Mouse (Mus musculus) megakaryocyte, adult 5-6 weeks (primary cell): ENCODE data around the gene Mta3. TPM values are rescaled to one million over a fixed set of nuclear protein-coding genes. Genes with fewer than 3 reads are reported as not detected.
"Not testable (repeated sequence)": the region's sequence is repeated elsewhere in the genome, so short reads cannot be mapped to it uniquely, and the experiment has no call there.

Experiments used
- ATAC-seq: 2 replicates; pipeline ENCODE4 v1.8.0; 2016; ENCODE audit warnings: mild to moderate bottlenecking, inconsistent platforms; ENCODE audit not compliant: poor library complexity, severe bottlenecking
- total RNA-seq, 2 experiments: library from RNA; stranded (forward) in 1 of 2; stranded (reverse) in 1 of 2; fragments of 153-499, 151-499 nt in 1 of 2; fragments of 221-1000, 200-1000 nt in 1 of 2; gene quantifications; 2 replicates each; pipeline versions ENCODE4 v1.2.3 to v1.2.4; 2015 to 2017

Gene Mta3
- total RNA-seq, 2 experiments from 2014 or later: 65.7 to 79.2 TPM

DNA sequence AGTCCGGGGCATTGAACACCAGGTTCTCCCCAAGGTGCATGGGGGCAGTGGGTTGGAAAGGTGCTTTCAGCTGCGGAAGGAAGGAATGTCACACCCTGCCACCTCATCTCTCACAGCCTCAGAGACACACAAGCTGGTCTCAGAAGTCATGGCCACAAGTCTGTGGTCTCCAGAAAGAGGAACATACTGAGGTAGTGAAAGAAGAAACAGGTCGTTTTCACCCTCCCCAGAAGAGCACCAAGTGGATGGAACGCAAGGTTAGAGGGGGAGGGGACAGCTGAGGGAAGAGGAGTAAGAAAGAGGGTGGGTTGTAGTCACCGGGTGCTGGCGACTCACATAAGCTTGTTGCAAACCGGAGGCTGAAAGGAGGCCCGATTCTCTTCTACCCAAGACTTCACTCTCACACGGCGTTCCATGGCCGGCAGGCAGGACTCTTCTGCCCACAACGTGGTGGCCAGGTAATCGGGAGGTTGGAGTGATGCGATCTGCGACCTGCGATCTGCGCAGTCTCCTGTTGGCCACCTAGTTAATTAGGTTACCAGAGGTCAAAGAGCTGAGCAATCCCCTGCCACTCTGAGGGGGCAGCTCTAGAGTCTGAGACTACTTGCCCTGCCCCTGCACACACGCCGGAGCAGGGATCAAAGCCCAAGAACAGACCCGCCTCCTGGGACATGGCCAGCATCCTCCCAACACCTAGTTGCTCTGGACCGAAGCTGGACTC lies 140.5 kb downstream of the Mta3 start:
- peak; percentile 70 for ATAC-seq

DNA sequence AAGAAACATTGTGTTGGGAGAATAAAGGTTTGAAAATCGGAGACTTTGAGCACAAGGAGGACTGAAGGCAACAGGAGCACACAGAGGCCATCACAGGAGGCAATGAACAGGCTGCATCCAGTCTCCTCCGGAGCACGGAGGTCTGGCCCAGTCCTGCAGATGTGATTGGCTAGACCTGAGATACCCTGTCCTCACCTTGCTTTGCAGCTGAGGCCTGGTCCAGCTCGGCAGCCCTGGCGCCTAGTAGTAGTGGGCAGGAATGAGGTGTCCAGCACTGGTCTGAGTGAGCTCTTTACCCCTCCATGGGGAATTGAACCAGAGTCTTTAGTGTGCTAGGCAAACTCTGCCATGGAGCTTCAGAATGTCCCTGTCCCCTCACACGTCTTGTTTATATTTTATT lies 141.1 kb downstream of the Mta3 start:
- ATAC-seq: no peak

- ATAC-seq: peak; percentile 49
These were observed 141.9 kb downstream of the Mta3 start, which contains the start of gene Haao for GRCm38 (mm10) chr17:83847815-83848214. TSS of gene Haao (minus strand) at chr17:83847963.

DNA sequence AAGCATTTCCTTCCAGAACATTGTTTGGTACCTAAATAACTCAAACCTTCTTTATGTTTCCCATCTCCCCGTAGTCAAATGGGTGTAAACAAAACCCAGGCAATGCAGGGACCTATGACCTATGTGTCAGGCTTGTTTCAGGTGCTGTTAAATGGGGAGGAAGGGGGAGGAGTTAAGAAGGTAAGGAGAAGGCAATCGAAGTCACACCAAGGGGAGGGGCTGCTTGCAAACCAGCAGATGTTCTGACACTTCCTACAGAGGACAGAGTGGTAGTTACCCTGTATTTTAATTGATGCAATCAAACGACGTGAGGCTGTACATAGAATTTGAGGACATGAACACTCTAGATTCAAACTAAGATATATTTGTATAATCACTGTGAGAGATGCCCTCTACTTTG lies 142.5 kb downstream of the Mta3 start:
- ATAC-seq: no peak

DNA sequence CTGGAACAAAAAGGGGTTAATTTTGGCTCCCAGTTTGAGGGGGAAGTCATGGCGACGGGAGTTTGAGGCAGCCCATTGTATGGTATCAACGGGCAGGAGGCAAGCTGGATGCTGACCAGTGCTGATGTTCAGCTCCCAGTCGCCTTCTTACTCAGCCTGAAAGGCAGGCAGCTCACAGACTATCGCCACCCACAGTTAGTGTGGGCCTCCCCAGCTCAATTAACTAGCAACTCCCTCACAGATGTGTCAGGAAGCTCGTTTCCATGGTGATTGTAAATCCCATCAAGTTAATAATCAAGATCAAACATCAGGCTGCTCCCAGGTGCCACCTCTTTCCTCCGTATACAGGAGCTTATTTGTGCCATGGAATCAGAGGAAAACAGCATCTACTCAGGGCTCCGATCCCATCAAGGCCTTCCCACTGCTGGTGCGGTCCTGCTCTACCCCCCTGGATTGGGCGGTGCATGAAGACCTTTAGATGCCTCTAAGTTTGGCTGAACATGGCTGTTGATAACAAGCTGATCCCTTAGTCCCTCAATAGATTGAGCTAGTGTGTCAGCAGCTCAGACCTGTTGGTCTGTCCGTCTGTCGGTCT lies 143.2 kb downstream of the Mta3 start:
- ATAC-seq: no peak

GRCm38 (mm10) chr17:83849717-83850116 lies 143.8 kb downstream of the Mta3 start:
- no peak for ATAC-seq

DNA sequence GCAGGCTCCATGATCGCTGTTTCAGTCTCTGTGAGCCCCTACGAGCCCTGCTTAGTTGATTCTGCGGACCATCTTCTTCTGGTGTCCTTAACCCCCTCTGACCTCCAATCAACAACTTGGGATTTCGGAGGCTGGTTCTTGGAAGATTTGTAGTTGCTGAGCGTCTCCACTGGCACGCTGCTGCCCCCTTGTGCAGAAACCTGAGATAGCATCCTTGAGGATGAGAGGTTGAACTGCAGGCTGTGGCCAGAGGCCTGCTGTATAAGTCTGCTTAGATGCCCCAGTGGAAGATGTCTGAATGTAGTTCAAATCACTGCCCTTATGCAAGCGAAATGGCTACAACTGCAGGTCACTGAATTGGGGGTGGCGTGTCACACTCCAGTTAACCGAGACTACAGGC lies 144.5 kb downstream of the Mta3 start:
- ATAC-seq: peak; percentile 49

- ATAC-seq: no peak
These were observed 144.9 kb downstream of the Mta3 start for GRCm38 (mm10) chr17:83850864-83851263.

DNA sequence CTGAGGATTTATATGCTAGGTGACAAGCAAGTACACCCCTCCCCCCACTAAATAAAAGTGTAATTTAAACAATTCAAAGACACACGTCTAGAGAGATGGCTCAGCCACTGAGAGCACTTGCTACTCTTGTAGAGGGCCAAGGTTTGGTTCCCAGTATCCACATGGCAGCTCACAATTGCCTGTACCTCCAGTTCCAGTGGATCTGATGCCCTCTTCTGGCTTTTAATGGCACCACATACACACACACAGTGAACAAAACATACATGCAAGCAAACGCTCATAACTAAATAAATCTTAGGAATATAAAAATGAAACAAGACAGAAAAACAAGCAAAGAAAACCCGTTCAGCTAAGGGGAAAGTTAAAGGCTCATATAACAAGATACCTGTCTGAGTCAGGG lies 147.9 kb downstream of the Mta3 start:
- ATAC-seq: no peak

GRCm38 (mm10) chr17:83854284-83854918 lies 148.4 kb downstream of the Mta3 start:
- peak; percentile 74 for ATAC-seq

GRCm38 (mm10) chr17:83858413-83858812 lies 152.4 kb downstream of the Mta3 start:
- no peak for ATAC-seq

DNA sequence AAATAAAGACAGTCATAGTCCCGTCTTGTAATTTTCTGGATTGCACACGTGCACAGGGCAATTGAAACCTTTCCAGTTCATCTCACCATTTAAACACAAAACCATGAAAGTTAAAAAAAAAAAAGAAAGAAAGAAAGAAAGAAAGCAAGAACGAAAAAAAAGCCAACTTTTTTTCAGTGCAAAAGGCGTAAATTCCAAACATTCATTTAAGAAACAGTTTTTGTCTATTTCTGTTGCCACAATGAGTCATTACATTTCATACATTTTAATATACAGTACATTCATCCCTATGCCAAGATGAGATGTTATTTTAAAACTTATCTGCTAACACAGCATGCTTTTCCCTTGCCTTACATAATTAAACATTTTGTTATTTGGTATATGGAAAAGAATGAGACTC lies 153.7 kb downstream of the Mta3 start:
- no peak for ATAC-seq

DNA sequence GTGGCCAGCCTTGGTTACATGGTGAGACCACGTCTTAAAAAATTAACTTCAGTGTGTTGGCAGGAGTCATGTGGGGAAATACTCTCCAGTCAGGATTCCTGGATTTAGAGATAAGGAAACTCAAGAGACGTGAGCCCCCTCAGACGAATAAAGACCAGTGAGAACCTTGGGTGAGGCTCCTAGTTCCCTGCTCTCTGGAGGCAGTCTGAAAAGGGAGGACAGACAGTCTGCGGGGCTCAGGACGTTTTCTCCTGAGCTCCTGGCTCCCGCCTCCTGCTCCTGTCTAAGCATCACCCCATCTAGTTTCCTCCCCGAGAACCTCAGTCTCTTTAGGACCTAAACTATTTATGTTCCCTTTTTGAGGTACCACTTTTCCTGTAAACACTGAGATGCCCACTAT lies 154.3 kb downstream of the Mta3 start:
- no peak for ATAC-seq

DNA sequence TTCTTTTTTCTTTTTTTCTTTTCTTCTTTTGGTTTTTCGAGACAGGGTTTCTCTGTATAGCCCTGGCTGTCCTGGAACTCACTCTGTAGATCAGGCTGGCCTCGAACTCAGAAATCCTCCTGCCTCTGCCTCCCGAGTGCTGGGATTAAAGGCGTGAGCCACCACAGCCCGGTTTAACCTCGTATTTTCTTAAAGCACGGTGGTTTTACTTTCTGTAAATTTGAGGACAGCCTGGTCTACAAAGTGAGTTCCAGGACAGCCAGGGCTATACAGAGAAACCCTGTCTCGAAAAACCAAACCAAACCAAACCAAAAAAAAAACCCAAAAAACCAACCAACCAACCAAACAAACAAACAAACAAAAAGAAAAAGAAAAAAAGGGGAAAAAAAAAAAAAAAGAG lies 155.0 kb downstream of the Mta3 start:
- ATAC-seq: not testable (repeated sequence)

DNA sequence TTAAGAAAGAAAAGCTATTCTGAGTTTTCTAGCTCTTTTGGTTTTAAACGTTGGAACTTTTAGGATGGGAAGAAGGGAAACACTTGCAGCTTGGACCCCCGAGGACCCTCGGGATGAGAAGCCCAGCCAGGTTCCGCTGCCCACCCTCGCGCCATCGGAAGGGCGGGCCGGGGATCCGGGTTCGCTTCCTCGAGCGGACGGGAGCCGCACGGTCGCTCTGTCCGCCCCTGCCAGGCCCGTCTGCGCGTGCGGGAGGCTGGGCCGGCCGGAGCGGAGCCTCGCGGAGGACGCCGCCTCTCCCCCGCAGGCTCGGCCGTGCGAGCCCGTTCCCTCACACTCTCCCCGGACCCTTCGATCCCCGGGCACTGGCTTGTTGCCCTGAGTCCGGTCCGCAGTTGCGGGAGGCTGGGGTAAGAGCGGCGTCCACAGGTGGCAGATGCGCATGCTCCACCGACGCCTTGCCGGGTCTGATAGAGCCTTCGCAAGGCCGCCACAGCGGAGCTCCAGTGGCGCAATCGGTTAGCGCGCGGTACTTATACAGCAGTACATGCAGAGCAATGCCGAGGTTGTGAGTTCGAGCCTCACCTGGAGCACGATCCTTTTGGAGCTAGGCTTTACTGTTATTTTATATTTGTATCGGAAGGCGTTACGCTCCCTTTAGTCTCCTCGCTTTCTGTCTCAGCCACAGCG lies 155.6 kb downstream of the Mta3 start:
- ATAC-seq: peak; percentile 80

DNA sequence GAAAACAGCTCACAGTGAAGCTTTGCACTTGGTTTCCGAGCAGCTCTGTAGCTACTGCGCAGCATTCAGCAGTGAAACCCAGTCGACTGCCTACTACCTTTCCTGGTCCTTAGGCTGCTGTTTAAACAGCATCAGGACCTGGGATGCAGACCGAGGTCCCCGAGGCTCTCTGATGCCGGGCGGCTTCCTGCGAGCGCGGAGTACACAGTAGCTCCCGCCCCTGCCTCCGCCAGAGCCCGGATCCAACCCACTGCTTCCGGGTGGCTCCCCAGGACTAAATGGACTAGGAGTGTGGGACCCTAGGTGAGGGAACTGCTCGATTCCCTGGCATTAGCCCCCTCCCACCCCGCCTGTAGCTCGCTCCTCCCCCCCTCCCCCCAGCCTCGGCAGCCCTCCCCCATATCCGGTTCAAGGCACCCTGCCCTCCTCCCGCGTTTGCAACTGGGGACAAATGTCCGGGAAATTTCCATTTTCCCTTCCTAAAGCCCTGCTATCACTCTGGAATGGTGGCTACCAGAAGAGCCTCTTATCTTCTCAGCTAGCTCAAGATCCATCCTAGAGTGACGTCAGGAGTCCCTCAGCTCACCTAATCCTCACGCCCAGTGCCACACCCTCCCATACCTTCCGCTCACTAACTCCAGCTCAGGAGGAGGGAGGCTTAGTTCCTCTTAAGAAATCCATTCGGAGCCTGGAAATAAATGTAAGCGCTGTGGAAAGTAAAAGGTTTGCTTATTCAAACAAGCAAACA lies 156.3 kb downstream of the Mta3 start:
- ATAC-seq: peak; percentile 65

DNA sequence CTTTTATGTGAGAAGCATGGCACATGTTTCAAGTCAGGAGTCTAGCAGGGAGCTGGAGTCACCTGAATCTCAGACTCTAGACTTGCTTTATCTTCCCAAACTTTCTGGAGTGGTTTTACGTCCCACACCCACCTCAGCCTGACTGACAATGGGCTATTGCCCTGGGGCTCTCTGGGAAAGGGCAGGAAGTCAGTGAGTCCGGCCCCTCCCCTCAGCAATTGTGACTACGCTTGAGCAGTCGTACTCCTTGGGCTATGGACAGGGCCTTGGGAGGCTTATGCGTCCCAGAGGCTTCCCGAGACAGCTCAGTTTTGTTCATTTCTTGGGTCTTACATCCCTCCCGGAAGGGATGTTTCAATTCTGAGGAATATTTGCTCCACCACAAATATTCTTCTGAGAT lies 159.4 kb downstream of the Mta3 start:
- no peak for ATAC-seq

DNA sequence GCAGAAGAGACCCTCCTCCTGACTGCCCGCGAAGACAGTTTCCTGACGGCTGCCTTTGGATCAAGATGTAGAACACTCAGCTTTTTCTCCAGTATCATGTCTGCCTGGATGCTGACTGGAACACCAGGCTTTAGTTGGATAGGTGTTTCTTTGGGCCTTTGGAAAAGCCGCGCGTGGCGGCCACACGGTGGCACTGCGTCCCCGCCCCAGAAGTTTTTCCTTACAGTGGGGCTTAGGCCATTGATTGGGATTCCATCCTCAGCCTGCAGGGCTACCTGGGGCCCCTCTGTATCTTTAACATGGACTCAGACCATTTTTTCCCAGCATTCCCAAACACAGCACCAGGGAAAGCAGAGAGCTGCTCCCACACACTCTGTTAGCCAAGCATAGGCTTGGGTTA lies 160.6 kb downstream of the Mta3 start:
- ATAC-seq: no peak

- ATAC-seq: no peak
These were observed 164.4 kb downstream of the Mta3 start for GRCm38 (mm10) chr17:83870385-83870784.
